Mouse (Mus musculus): Measurements from ENCODE around the gene Pde4b.

DNA sequence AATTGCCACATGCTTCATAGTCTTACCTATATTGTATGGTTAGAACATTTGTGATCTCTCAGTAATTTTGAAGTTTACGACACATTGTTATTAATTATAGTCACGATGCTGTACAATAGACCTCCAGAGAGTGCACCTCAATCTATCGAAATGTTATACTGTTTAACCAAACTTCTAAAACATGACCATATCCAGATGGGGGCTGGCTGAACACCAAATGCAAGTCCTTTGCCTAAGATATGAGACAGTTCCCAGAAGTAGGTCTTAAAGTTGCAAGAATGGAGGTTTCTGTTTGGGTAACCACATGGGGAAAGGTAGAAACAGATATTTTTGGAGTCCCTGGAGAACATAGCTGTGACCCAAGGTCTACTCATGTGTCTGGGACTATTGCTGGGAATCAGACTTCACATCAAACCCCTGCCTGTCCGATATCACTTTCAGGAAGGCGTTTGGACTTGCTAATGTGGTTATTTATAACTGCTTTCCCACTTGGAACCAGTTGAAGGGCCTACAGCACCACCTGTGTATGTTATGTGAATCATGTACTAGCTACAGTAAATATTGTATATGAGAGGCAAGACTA, 452.3 kb downstream of the Pde4b start:
- no peak for TF ChIP-seq CTCF (IDR thresholded peaks at IDR 0.05; ENCODE audit: extremely low read depth, insufficient read depth, low read length)
- TF ChIP-seq POLR2A (IDR thresholded peaks at IDR 0.05; ENCODE audit: extremely low read depth, insufficient read depth, low read length), result no peak
